Mouse (Mus musculus): Measurements from ENCODE around the gene Papola.
A peak's percentile ranks its signal among the peaks of the same experiment; 100 is the strongest.

The Papola gene

DNA sequence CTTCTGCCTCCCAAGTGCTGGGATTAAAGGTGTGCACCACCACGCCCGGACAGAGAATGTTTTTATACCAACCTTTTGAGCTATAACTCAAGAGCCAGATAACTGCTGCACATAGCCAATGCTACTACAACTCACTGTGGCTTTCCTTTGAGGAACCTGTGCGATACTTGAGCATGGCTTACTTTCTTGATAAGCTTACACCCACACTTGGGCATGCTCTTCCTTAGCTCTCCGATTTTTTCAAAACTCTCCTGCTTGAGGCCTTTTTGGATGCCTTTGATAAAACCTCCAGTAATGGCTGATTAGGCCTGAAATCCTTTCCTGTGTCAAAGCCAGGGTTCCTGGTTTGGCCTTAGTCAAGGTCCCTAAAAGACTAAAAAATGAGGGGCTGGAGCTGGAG is 6.8 kb upstream of the Papola start:
- no peak for DNase-seq (ENCODE audit: low read depth, low spot score)
- H3K36me3 ChIP-seq (ENCODE audit: control insufficient read depth, insufficient read depth, low read length, poor library complexity, severe bottlenecking), result no peaks in the 10 kb centered on the region
- H3K27me3 ChIP-seq (ENCODE audit: control insufficient read depth, insufficient read depth, low read length, poor library complexity, severe bottlenecking), result no peaks in the 10 kb centered on the region

GRCm38 (mm10) chr12:105785000-105785774 is 693 bp downstream of the Papola start:
- no peaks in the 10 kb centered on the region for H3K27me3 ChIP-seq (ENCODE audit: control insufficient read depth, insufficient read depth, low read length, poor library complexity, severe bottlenecking)
- peak; percentile 78 for DNase-seq (ENCODE audit: low read depth, low spot score)
- peaks cover 3% of the 10 kb centered on the region; the same call in 1 of the 2 replicates for H3K36me3 ChIP-seq (ENCODE audit: control insufficient read depth, insufficient read depth, low read length, poor library complexity, severe bottlenecking)

DNA sequence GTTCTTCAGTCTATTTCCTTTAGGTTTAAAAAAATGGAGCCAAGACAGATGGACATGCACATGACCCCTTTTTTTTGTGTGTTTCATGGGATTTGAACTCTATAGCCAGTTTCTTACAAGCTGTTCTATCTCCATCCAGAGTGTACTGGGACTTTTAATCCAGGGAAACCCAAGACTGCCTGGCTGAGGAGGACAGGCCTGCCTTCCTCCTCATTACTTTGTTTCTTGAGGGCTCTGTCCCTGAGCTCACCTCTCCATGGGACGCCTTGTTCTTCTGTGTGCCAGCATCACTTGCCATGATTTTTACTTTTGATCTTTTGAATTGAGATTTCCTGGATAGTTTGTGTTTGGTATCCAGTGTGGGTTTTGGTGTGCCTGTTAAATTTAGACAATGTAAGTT is 1.6 kb downstream of the Papola start:
- DNase-seq (ENCODE audit: low read depth, low spot score), result no peak
- peaks cover 3% of the 10 kb centered on the region; the same call in 1 of the 2 replicates for H3K36me3 ChIP-seq (ENCODE audit: control insufficient read depth, insufficient read depth, low read length, poor library complexity, severe bottlenecking)

GRCm38 (mm10) chr12:105787626-105788025 is 3.1 kb downstream of the Papola start:
- DNase-seq (ENCODE audit: low read depth, low spot score), result no peak
- H3K27me3 ChIP-seq (ENCODE audit: control insufficient read depth, insufficient read depth, low read length, poor library complexity, severe bottlenecking), result no peaks in the 10 kb centered on the region
- H3K36me3 ChIP-seq (ENCODE audit: control insufficient read depth, insufficient read depth, low read length, poor library complexity, severe bottlenecking), result peaks cover 3% of the 10 kb centered on the region; the same call in 1 of the 2 replicates

More for the DNA sequence above, 1.6 kb downstream of the Papola start:
- no peaks in the 10 kb centered on the region for H3K27me3 ChIP-seq (ENCODE audit: control insufficient read depth, insufficient read depth, low read length, poor library complexity, severe bottlenecking)

DNA sequence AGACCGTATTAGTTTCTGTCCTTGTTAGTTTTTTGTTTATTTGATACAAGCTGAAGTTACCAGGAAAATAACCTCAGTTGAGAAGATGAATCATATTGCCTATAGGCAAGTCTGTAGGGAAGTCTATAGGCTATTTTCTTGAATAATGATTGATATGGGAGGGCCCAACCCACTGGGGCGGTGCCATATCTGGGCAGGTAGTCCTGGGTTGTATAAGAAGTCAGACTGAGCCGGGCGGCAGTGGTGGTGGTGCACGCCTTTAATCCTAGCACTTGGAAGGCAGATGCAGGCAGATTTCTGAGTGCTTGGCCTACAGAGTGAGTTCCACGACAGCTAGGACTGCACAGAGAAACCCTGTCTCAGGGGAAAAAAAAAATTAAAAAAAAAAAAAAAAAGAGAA is 5.4 kb downstream of the Papola start:
- no peaks in the 10 kb centered on the region for H3K27me3 ChIP-seq (ENCODE audit: control insufficient read depth, insufficient read depth, low read length, poor library complexity, severe bottlenecking)
- peaks cover 3% of the 10 kb centered on the region; the same call in 1 of the 2 replicates for H3K36me3 ChIP-seq (ENCODE audit: control insufficient read depth, insufficient read depth, low read length, poor library complexity, severe bottlenecking)
- no peak for DNase-seq (ENCODE audit: low read depth, low spot score)

- H3K27me3 ChIP-seq (ENCODE audit: control insufficient read depth, insufficient read depth, low read length, poor library complexity, severe bottlenecking), result no peaks in the 10 kb centered on the region
- peaks cover 3% of the 10 kb centered on the region; the same call in 1 of the 2 replicates for H3K36me3 ChIP-seq (ENCODE audit: control insufficient read depth, insufficient read depth, low read length, poor library complexity, severe bottlenecking)
- peak; percentile 19 for DNase-seq (ENCODE audit: low read depth, low spot score)
These were observed 10.4 kb downstream of the Papola start for GRCm38 (mm10) chr12:105794896-105795295.

DNA sequence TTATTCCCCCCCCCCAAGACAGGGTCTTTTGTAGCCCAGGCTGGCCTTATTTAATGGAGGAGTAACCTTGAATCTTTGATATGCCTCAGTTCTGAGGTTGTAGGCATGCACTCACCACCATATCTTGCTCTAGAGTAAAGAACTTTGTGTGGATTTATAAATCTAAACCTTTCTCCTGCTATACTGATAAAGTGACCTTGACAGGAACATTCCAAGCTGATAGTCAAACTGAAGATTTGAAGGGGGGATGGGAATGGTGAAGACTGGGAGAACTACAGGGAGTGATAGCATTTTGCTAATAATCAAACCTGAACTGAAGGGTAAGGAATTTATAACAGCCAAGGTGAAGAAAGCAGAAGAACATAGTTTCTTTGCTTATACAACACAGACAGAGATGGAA is 13.5 kb downstream of the Papola start:
- Histone ChIP-seq H3K27me3 (ENCODE audit: control insufficient read depth, insufficient read depth, low read length, poor library complexity, severe bottlenecking) (no peaks in the 10 kb centered on the region), H3K36me3 (ENCODE audit: control insufficient read depth, insufficient read depth, low read length, poor library complexity, severe bottlenecking) (peaks cover 11% of the 10 kb centered on the region; the same call in 1 of the 2 replicates)
- no peak for DNase-seq (ENCODE audit: low read depth, low spot score)

DNA sequence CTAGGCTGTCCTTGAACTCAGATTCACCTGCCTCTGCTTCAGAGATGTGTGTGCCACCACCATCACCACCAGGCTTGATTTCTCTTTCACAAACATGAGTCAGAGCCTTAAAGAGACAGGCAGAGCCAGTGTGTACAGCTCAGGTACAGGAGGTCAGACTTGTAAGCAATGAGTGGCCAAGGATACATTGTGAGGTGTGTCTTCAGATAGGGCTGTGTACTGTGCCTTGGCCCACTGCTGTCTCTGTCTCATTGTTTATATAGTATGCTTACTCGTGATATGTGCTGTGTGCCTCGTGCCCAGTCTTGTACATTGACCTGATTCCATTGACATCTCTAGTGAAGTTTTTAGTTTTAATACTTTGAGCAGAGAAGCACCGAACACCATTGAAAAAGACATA is 21.3 kb downstream of the Papola start:
- Histone ChIP-seq H3K36me3 (ENCODE audit: control insufficient read depth, insufficient read depth, low read length, poor library complexity, severe bottlenecking) (peaks cover 11% of the 10 kb centered on the region), H3K27me3 (ENCODE audit: control insufficient read depth, insufficient read depth, low read length, poor library complexity, severe bottlenecking) (no peaks in the 10 kb centered on the region)
- DNase-seq (ENCODE audit: low read depth, low spot score), result no peak

DNA sequence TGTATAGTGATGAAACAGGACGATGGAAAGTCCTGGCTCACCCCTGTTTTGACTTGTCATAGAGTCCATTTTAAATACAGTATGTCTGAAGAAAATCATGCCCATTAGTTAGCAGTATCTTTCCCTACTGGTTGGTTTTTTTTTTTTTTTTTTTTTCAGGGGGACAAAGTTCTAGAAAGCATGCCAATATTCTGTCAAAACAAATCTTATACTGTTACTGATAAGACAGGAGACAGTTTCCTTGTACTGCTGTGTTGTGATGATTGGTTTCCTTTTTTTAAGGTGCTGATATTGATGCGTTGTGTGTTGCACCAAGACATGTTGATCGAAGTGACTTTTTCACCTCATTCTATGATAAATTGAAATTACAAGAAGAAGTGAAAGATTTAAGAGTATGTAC is 21.7 kb downstream of the Papola start:
- peaks cover 10% of the 10 kb centered on the region for H3K36me3 ChIP-seq (ENCODE audit: control insufficient read depth, insufficient read depth, low read length, poor library complexity, severe bottlenecking)
- H3K27me3 ChIP-seq (ENCODE audit: control insufficient read depth, insufficient read depth, low read length, poor library complexity, severe bottlenecking), result no peaks in the 10 kb centered on the region
- DNase-seq (ENCODE audit: low read depth, low spot score), result no peak

GRCm38 (mm10) chr12:105807416-105807815 is 22.9 kb downstream of the Papola start:
- DNase-seq (ENCODE audit: low read depth, low spot score), result peak; percentile 22
- peaks cover 12% of the 10 kb centered on the region for H3K36me3 ChIP-seq (ENCODE audit: control insufficient read depth, insufficient read depth, low read length, poor library complexity, severe bottlenecking)

DNA sequence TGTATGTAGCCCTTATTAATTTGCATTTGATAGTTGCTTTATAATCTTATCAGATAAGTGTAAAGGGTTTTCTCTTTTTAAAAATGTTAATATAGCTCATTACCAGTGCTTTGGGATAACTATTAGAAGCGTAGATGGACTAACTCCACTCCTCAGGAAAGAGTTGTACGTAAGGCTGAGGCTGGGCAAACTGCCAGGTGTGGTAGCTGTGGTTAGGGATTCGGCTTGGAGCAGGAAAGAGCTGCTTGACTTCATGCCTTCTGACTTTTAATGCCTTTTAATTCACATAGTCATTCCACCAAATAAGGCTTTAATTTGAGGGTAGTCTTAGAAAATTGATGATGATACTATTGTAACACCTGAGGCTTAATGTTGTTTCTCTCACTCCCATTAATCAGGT is 24.5 kb downstream of the Papola start:
- Histone ChIP-seq H3K36me3 (ENCODE audit: control insufficient read depth, insufficient read depth, low read length, poor library complexity, severe bottlenecking) (peaks cover 13% of the 10 kb centered on the region), H3K27me3 (ENCODE audit: control insufficient read depth, insufficient read depth, low read length, poor library complexity, severe bottlenecking) (no peaks in the 10 kb centered on the region)
- DNase-seq (ENCODE audit: low read depth, low spot score), result no peak

More at GRCm38 (mm10) chr12:105807416-105807815, 22.9 kb downstream of the Papola start:
- H3K27me3 ChIP-seq (ENCODE audit: control insufficient read depth, insufficient read depth, low read length, poor library complexity, severe bottlenecking), result no peaks in the 10 kb centered on the region

DNA sequence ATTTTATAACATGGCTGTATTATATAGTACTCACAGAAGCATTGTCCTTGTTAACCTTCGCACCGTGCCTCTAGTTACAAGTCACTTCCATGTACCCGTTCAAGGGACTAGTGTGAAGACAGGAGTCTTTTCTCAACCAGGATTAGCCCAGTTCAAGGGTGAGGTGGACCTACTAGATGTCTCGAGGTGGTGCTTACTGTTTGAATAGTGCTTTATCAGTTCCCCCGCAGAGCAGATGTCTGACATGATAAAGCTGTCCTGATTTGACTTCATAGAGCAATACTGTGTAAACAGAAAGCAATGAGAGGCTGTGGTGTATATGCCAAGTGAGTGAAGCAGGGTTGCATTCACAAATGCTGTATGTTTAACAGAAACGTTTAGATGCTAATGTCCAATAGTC is 26.1 kb downstream of the Papola start:
- Histone ChIP-seq H3K27me3 (ENCODE audit: control insufficient read depth, insufficient read depth, low read length, poor library complexity, severe bottlenecking) (no peaks in the 10 kb centered on the region), H3K36me3 (ENCODE audit: control insufficient read depth, insufficient read depth, low read length, poor library complexity, severe bottlenecking) (peaks cover 16% of the 10 kb centered on the region)
- DNase-seq (ENCODE audit: low read depth, low spot score), result no peak

DNA sequence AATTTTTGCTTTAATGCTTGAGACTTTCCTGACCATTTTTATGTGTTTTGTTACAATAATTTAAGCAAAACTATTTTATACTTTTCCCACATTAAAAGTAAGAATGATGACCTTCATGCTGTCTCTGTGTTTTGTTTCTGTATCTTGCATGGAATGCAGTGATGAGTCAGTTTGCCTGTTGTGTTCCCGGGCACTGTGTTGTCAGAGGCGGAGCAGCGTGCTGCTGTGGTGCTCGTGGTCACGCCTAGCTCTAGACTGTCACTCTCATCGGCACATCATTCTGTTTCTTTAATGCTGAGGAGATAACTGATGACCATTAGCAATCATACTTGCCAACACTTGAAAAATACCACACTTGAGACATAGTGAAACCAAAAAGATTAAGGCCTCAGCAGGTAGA is 29.5 kb downstream of the Papola start:
- Histone ChIP-seq H3K36me3 (ENCODE audit: control insufficient read depth, insufficient read depth, low read length, poor library complexity, severe bottlenecking) (peaks cover 13% of the 10 kb centered on the region), H3K27me3 (ENCODE audit: control insufficient read depth, insufficient read depth, low read length, poor library complexity, severe bottlenecking) (no peaks in the 10 kb centered on the region)
- DNase-seq (ENCODE audit: low read depth, low spot score), result no peak

- H3K27me3 ChIP-seq (ENCODE audit: control insufficient read depth, insufficient read depth, low read length, poor library complexity, severe bottlenecking), result no peaks in the 10 kb centered on the region
- peaks cover 23% of the 10 kb centered on the region for H3K36me3 ChIP-seq (ENCODE audit: control insufficient read depth, insufficient read depth, low read length, poor library complexity, severe bottlenecking)
- peak; percentile 6 for DNase-seq (ENCODE audit: low read depth, low spot score)
These were observed 39.0 kb downstream of the Papola start for GRCm38 (mm10) chr12:105823472-105823871.

DNA sequence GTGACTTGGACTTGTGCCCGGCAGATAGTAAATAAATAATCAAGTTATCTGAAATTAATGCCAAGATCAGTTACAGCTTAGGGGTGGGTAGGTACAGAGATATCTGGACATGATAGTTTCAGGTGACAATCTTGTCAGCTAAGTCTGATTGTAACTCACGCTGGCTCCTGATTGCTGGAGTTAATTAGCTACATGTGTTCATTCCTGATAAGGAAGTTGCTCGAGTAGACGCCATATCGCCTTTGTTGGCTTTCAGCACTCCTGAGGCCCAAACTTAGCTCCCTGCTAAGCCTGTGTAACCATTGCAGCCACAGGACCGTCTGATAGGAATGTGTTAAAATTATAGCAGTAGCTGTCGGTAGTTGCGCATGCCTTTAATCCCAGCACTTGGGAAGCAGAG is 40.2 kb downstream of the Papola start:
- Histone ChIP-seq H3K27me3 (ENCODE audit: control insufficient read depth, insufficient read depth, low read length, poor library complexity, severe bottlenecking) (no peaks in the 10 kb centered on the region), H3K36me3 (ENCODE audit: control insufficient read depth, insufficient read depth, low read length, poor library complexity, severe bottlenecking) (peaks cover 28% of the 10 kb centered on the region)
- DNase-seq (ENCODE audit: low read depth, low spot score), result no peak

GRCm38 (mm10) chr12:105825266-105825665 is 40.8 kb downstream of the Papola start:
- H3K36me3 ChIP-seq (ENCODE audit: control insufficient read depth, insufficient read depth, low read length, poor library complexity, severe bottlenecking), result peaks cover 28% of the 10 kb centered on the region
- no peak for DNase-seq (ENCODE audit: low read depth, low spot score)
- no peaks in the 10 kb centered on the region for H3K27me3 ChIP-seq (ENCODE audit: control insufficient read depth, insufficient read depth, low read length, poor library complexity, severe bottlenecking)

All from splenic B cell, adult 2 months (primary cell).